Mouse (Mus musculus) megakaryocyte, embryonic 14.5 days (primary cell): ENCODE measurements around the gene Soat2. TPM values are rescaled to one million over a fixed set of nuclear protein-coding genes. Genes with fewer than 3 reads are reported as not detected.
A peak's percentile ranks its signal among the peaks of the same experiment; 100 is the strongest.
"Not testable (repeated sequence)": the region's sequence is repeated elsewhere in the genome, so short reads cannot be mapped to it uniquely, and the experiment has no call there.

Source experiments
- H3K27me3 ChIP-seq: replicated peaks from 2 replicates; pipeline ENCODE3; 2012; ENCODE audit warnings: inconsistent platforms
- H3K36me3 ChIP-seq: replicated peaks from 2 replicates; pipeline ENCODE3; 2012; ENCODE audit warnings: low read length, inconsistent platforms, mixed read lengths
- H3K4me1 ChIP-seq: 2 replicates; pipeline ENCODE4 v1.6.1; 2012; ENCODE audit warnings: inconsistent platforms
- H3K4me3 ChIP-seq: replicated peaks from 2 replicates; pipeline ENCODE3; 2012; ENCODE audit warnings: moderate library complexity, mild to moderate bottlenecking, inconsistent platforms
- H3K9me3 ChIP-seq: 2 replicates; pipeline ENCODE4 v1.6.1; 2012; ENCODE audit warnings: inconsistent platforms
- FLI1 ChIP-seq: IDR thresholded peaks from 2 replicates; pipeline ENCODE4 v1.6.1; 2012; ENCODE audit warnings: low read length, inconsistent platforms, mixed read lengths
- GATA1 ChIP-seq: IDR thresholded peaks from 3 replicates; pipeline ENCODE4 v1.6.1; 2012; ENCODE audit warnings: mixed read lengths, low read length, inconsistent platforms, borderline replicate concordance
- polyA plus RNA-seq: library from polyadenylated mRNA; stranded (reverse); fragments of >175 nt; gene quantifications from 2 replicates; pipeline ENCODE4 v1.2.3, GENCODE M21; 2012; ENCODE audit warnings: low replicate concordance; ENCODE audit not compliant: insufficient read depth

Soat2 gene
- polyA plus RNA-seq, 1 experiment = 3.6 TPM

- TF ChIP-seq FLI1 = no peak
- no peak for TF ChIP-seq GATA1
- H3K27me3 ChIP-seq = peaks cover 39% of the 10 kb centered on the region
- H3K4me3 ChIP-seq = no peak overlapping the region
- no peaks in the 10 kb centered on the region for H3K9me3 ChIP-seq
- H3K4me1 ChIP-seq = peaks cover 75% of the 10 kb centered on the region
- no peaks in the 10 kb centered on the region for H3K36me3 ChIP-seq
These were observed 3.4 kb upstream of the Soat2 start for GRCm38 (mm10) chr15:102146882-102147281.

- peak overlapping the region; percentile 62 for H3K4me3 ChIP-seq
- H3K27me3 ChIP-seq = peaks cover 30% of the 10 kb centered on the region
- no peaks in the 10 kb centered on the region for H3K9me3 ChIP-seq
- peaks cover 2% of the 10 kb centered on the region for H3K36me3 ChIP-seq
- H3K4me1 ChIP-seq = peaks cover 77% of the 10 kb centered on the region
- no peak for TF ChIP-seq GATA1
- TF ChIP-seq FLI1 = no peak
These were observed 2.5 kb upstream of the Soat2 start for GRCm38 (mm10) chr15:102147674-102148402.

GRCm38 (mm10) chr15:102149561-102149960 lies 765 bp upstream of the Soat2 start:
- Histone ChIP-seq H3K36me3 (peaks cover 19% of the 10 kb centered on the region), H3K4me3 (no peak overlapping the region), H3K4me1 (peaks cover 77% of the 10 kb centered on the region), H3K27me3 (peaks cover 14% of the 10 kb centered on the region), H3K9me3 (no peaks in the 10 kb centered on the region)
- no peak for TF ChIP-seq GATA1
- no peak for TF ChIP-seq FLI1

- Histone ChIP-seq H3K4me3 (no peak overlapping the region), H3K9me3 (no peaks in the 10 kb centered on the region), H3K4me1 (peaks cover 57% of the 10 kb centered on the region), H3K36me3 (peaks cover 47% of the 10 kb centered on the region), H3K27me3 (no peaks in the 10 kb centered on the region)
- TF ChIP-seq GATA1 (no peak), FLI1 (no peak)
These were observed 2.3 kb downstream of the Soat2 start for GRCm38 (mm10) chr15:102152646-102153045.

- H3K27me3 ChIP-seq, H3K4me3 ChIP-seq, H3K9me3 ChIP-seq: not testable (repeated sequence)
- H3K4me1 ChIP-seq = peaks cover 39% of the 10 kb centered on the region
- peaks cover 61% of the 10 kb centered on the region for H3K36me3 ChIP-seq
These were observed 4.7 kb downstream of the Soat2 start for GRCm38 (mm10) chr15:102155006-102155405.

- no peaks in the 10 kb centered on the region for H3K9me3 ChIP-seq
- peaks cover 33% of the 10 kb centered on the region for H3K4me1 ChIP-seq
- peaks cover 77% of the 10 kb centered on the region for H3K36me3 ChIP-seq
- TF ChIP-seq FLI1 (no peak), GATA1 (no peak)
- H3K27me3 ChIP-seq = no peaks in the 10 kb centered on the region
- no peak overlapping the region for H3K4me3 ChIP-seq
These were observed 6.5 kb downstream of the Soat2 start for GRCm38 (mm10) chr15:102156836-102157235.

GRCm38 (mm10) chr15:102160415-102161060 lies 10.2 kb downstream of the Soat2 start:
- H3K36me3 ChIP-seq = peaks cover 62% of the 10 kb centered on the region
- peaks cover 48% of the 10 kb centered on the region for H3K4me1 ChIP-seq
- H3K9me3 ChIP-seq = no peaks in the 10 kb centered on the region
- no peak for TF ChIP-seq GATA1
- TF ChIP-seq FLI1 = no peak
- no peaks in the 10 kb centered on the region for H3K27me3 ChIP-seq
- no peak overlapping the region for H3K4me3 ChIP-seq

- peak overlapping the region; percentile 54 for H3K4me3 ChIP-seq
These were observed 13.8 kb downstream of the Soat2 start for GRCm38 (mm10) chr15:102163900-102164693.

GRCm38 (mm10) chr15:102165468-102166100 lies 15.3 kb downstream of the Soat2 start:
- Histone ChIP-seq H3K4me1 (peaks cover 39% of the 10 kb centered on the region), H3K4me3 (no peak overlapping the region), H3K9me3 (no peaks in the 10 kb centered on the region), H3K27me3 (peaks cover 18% of the 10 kb centered on the region), H3K36me3 (peaks cover 23% of the 10 kb centered on the region)
- no peak for TF ChIP-seq GATA1
- TF ChIP-seq FLI1 = no peak

More at GRCm38 (mm10) chr15:102163900-102164693, 13.8 kb downstream of the Soat2 start:
- H3K4me1 ChIP-seq = peaks cover 43% of the 10 kb centered on the region
- TF ChIP-seq GATA1 (no peak), FLI1 (no peak)
- peaks cover 11% of the 10 kb centered on the region for H3K27me3 ChIP-seq
- H3K9me3 ChIP-seq = no peaks in the 10 kb centered on the region
- peaks cover 30% of the 10 kb centered on the region for H3K36me3 ChIP-seq
